Mouse (Mus musculus) mouse embryonic stem cell (cell line): ENCODE results near the gene Diras1.
"Not testable (repeated sequence)": the region's sequence is repeated elsewhere in the genome, so short reads cannot be mapped to it uniquely, and the experiment has no call there.

Experiments used
- in situ Hi-C, 2 experiments: fragments of 300-500 bp; cut with MboI; formaldehyde crosslinking; loops; 1 replicate in 1 of 2; 3 replicates in 1 of 2; pipeline ENCODE4 v1.14.3; 2019 to 2020; ENCODE audit warnings: low sequenced_read_pairs in 2 of 2, low pct_unique_long_range_greater_than_20kb in 1 of 2, mixed read lengths in 1 of 2; ENCODE audit not compliant: unreplicated experiment in 1 of 2

The Diras1 gene

GRCm38 (mm10) chr10:81025639-81026275 is at the start of gene Diras1:
Gene Diras1, minus strand, starts transcription at chr10:81025662.
- in situ Hi-C loops = loop anchor here in 1 of 2 experiments (10.0 kb wide), 1 partner anchor 149 kb away; the partner anchor contains the start of gene Eef2

- in situ Hi-C loops = loop anchor here in 1 of 2 experiments (10.0 kb wide), 1 partner anchor 69 kb away; no protein-coding TSS in a partner anchor
These were observed 48.0 kb upstream of the Diras1 start for GRCm38 (mm10) chr10:81073464-81073863.

GRCm38 (mm10) chr10:81072290-81072689 is 46.8 kb upstream of the Diras1 start:
- in situ Hi-C loops = loop anchor here in 1 of 2 experiments (10.0 kb wide), 1 partner anchor 67 kb away; no protein-coding TSS in a partner anchor

GRCm38 (mm10) chr10:81069836-81070235 is 44.4 kb upstream of the Diras1 start, which contains the start of gene Thop1:
Gene Thop1, plus strand, starts transcription at chr10:81070035.
- in situ Hi-C loops = loop anchor here in 1 of 2 experiments (10.0 kb wide), 1 partner anchor 65 kb away; no protein-coding TSS in a partner anchor

DNA sequence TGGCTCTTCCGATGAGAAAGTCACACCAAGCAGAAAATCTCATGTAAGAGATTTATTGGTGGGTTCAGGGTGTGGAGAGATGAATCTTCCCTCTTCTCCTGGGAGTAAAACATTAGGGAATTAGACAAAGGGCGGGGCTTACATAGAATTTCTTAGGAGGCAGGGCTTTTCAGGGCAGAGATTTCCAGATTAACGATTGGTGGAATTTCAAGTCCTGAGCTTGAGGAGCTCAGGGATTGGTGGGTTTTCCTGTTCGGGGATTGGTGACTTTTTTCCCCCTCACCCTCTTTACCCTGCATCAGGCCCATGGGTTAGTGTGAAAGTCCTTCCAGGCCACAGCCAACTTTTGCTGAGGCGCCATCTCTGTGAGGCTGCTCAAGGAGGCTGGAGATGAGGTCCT is 43.2 kb upstream of the Diras1 start:
- in situ Hi-C loops = no loop called here

GRCm38 (mm10) chr10:81064519-81064918 is 39.1 kb upstream of the Diras1 start:
- in situ Hi-C loops = not testable (repeated sequence)

- in situ Hi-C loops = no loop called here
These were observed 37.2 kb upstream of the Diras1 start for GRCm38 (mm10) chr10:81062710-81063109.

- in situ Hi-C loops = no loop called here
These were observed 34.4 kb upstream of the Diras1 start, which contains the start of gene Sgta for GRCm38 (mm10) chr10:81059603-81060543. Gene Sgta, minus strand, starts transcription at chr10:81060181.

DNA sequence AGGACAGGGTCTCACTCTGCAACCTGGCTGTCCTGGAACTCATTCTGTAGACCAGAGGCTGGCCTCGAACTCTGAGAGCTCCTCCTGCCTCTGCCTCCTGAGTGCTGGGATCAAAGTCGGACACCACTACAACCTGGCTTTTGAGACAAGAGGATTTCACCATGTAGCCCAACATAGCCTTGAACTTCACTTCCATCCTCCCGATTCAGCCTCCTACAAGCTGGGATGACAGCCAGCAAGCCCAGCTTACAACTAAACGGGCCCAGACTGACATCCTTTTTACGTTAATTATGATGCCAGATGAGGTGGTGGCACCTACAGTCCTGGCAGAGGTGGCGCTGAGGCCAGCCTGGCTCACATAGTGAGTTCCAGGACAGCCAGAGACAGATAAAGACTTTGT is 33.4 kb upstream of the Diras1 start:
- in situ Hi-C loops = no loop called here

GRCm38 (mm10) chr10:81057406-81058130 is 32.1 kb upstream of the Diras1 start:
- in situ Hi-C loops = no loop called here

DNA sequence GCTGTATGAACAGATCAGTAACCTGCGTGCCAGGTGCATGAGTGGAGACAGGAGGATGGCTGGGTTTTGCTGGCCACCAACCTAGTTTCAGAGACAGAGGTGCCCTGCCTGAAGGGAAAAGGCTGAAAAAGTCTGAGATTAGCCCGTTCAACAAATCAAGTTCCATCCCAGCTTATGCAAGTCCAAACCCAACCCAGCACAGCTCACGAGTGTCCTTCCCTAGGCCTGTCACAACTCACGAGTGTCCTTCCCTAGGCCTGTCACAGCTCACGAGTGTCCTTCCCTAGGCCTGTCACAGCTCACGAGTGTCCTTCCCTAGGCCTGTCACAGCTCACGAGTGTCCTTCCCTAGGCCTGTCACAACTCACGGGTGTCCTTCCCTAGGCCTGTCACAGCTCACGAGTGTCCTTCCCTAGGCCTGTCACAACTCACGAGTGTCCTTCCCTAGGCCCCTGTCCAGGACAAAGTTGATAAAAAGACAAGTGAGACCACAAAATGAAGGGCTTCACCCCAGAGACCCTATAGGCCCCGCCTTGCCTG is 30.4 kb upstream of the Diras1 start:
- in situ Hi-C loops = not testable (repeated sequence)

DNA sequence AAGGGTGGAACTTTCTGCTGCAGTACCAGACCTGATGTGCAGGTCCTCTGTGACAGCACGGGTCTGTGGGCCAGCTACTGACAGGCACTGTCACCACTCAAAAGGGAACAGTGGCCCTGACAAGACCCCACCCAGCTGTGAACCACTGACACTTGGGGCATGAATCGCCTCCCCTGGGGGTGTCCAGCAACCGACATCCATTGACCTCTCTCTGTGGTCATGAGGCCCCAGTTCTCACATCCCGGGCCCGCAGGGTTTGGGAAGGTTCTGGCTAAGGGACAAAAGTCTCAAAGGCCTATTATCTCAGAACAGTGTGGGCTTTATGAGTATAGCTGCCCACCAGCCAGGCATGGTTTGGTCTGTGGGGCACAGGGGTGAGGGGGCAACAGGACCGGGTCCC is 29.7 kb upstream of the Diras1 start:
- in situ Hi-C loops = no loop called here

DNA sequence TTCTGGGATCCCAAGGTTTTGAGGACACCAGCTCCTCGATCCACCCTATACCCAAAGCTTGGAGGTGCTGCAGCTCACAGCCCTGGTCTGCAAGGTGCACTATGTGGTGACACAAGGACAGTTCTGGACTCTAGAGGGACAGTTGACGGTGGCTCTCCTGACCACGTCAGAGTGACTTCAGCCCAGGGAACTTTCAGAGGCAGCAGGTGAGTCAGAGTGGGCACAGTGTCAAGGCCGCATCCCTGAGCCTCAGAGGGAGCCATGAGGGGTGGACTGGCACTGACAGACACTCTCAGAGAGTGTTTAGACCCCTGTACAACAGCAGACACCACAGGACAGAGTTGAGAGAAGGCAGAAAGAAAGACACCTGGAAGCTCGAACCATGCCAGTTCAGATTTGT is 27.1 kb upstream of the Diras1 start:
- in situ Hi-C loops = no loop called here

GRCm38 (mm10) chr10:81051133-81051532 is 25.7 kb upstream of the Diras1 start:
- in situ Hi-C loops = no loop called here

DNA sequence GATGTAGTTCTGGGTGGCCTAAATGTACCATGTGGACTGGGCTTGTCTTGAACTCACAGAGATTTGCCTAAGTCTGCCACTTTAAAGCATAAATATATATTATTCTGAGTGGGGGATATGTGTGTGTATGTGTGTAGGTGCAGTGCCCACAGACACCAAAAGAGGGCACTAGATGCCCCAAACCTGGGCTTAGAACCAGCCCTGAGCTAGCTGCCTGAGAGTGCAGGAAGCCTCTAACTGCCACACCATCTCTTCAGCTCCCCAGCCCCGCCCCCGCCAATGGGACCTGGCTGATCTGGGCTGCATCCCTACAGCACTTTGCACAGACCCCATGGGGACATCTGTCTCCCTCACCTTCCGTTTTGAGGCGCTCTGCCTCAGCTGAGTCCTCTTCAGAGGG is 25.2 kb upstream of the Diras1 start:
- in situ Hi-C loops = no loop called here

- in situ Hi-C loops = not testable (repeated sequence)
These were observed 19.8 kb upstream of the Diras1 start for GRCm38 (mm10) chr10:81045246-81045645.

DNA sequence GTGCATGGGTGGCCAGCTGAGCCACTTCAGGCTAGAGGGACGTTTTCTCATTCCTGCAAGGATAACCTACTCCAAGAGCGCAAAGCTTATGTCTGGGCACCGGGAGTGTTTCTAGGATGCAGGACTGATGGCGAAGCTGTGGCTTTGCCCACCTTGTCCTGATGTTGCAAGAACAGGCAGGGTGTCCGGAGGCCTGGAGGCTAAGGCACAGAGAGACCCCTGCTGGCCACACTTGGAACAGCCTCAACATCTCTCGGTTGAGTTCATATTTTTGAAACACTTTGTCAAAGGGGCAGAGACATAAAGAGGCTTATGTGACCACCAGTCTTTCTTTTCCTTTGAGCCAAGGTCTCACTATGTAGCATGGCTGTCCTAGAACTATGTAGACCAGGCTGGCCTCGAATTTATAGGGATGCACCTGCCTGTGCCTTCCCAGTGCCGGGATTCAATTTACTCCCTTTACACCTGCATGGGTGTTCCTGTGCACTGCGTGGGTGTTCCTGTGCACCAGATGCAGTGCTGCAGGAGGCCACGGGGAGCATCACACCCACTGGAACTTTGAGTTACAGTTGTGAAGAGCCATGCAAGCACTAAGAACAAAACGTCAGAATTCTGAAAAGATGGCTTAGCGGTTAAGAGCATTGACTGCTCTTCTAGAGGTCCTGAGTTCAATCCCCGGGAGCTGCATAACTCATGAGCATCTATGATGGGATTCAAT is 16.2 kb upstream of the Diras1 start:
- in situ Hi-C loops = no loop called here
